Mouse (Mus musculus): Measurements from ENCODE around the gene Slc38a7. TPM values are rescaled to one million over a fixed set of nuclear protein-coding genes. Genes with fewer than 3 reads are reported as not detected.
"Not testable (repeated sequence)": the region's sequence is repeated elsewhere in the genome, so short reads cannot be mapped to it uniquely, and the experiment has no call there.

The Slc38a7 gene
- polyA plus RNA-seq, 1 experiment from 2014 or later, result 19.9 TPM

DNA sequence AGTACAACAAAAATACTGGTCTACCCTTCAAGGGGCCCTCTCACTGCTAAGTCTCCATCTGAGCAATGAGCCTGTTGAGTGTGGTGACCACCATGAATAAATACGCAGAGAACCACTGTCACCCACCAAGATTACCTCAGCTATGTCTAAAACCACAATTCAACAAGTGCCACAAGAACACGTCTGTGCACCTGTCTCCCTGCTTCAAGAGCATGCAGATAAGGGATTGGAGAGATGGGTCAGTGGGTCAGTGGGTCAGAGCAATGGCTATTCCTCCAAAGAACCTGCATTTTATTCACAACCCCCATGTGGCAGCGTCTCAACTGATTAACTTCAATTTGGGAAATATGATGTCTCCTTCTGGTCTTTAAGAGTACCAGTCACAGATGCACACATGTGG lies 53.0 kb downstream of the Slc38a7 start:
- H3K4me1 ChIP-seq, result peaks cover 16% of the 10 kb centered on the region
- no peak overlapping the region for H3K4me3 ChIP-seq
- ATAC-seq (ENCODE audit: low FRiP score, low read depth), result no peak
- no peak overlapping the region for H3K27ac ChIP-seq (replicated peaks)
- H3K36me3 ChIP-seq, result peaks cover 15% of the 10 kb centered on the region; the same call in 1 of the 2 replicates
- no peaks in the 10 kb centered on the region for H3K27me3 ChIP-seq
- no peak overlapping the region for H3K9ac ChIP-seq (replicated peaks)
- H3K9me3 ChIP-seq, result no peaks in the 10 kb centered on the region
- no peak overlapping the region for H3K4me2 ChIP-seq (replicated peaks)
- 91% methylated on average over 3 of the region's 3 CpGs for WGBS

GRCm38 (mm10) chr8:95799891-95800290 lies 53.4 kb downstream of the Slc38a7 start:
- no peak for ATAC-seq (ENCODE audit: low FRiP score, low read depth)
- Histone ChIP-seq H3K4me2 (replicated peaks) (no peak overlapping the region), H3K9ac (replicated peaks) (no peak overlapping the region), H3K27ac (replicated peaks) (no peak overlapping the region), H3K27me3 (no peaks in the 10 kb centered on the region), H3K4me3 (no peak overlapping the region), H3K4me1 (peaks cover 12% of the 10 kb centered on the region), H3K36me3 (peaks cover 15% of the 10 kb centered on the region; the same call in 1 of the 2 replicates), H3K9me3 (no peaks in the 10 kb centered on the region)
- 89% methylated on average over 1 of the region's 1 CpGs for WGBS

DNA sequence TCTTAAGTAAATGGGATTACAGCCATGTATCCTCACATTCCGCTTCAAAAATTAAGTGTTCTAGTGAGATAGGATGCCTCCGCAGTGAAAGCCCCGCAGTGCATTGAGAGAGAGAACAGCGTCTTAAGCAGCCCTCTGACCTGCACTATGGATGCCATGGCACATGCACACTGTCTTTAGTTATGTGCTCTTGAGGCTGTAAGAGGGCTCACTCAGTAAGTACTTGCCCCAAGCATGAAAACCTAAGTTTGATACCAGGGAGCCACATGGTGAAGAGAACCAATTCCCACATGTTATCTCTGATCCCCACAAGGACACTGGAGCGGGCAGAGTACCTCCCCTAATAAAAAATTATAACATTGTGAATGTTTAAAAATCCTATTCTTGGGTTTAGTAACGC lies 54.2 kb downstream of the Slc38a7 start:
- no peak overlapping the region for H3K4me3 ChIP-seq
- peaks cover 7% of the 10 kb centered on the region; the same call in 1 of the 2 replicates for H3K4me1 ChIP-seq
- H3K9ac ChIP-seq (replicated peaks), result no peak overlapping the region
- no peaks in the 10 kb centered on the region for H3K9me3 ChIP-seq
- 95% methylated on average over 6 of the region's 6 CpGs for WGBS
- H3K4me2 ChIP-seq (replicated peaks), result no peak overlapping the region
- H3K27ac ChIP-seq (replicated peaks), result no peak overlapping the region
- peaks cover 11% of the 10 kb centered on the region; the same call in 1 of the 2 replicates for H3K36me3 ChIP-seq
- H3K27me3 ChIP-seq, result no peaks in the 10 kb centered on the region
- no peak for ATAC-seq (ENCODE audit: low FRiP score, low read depth)

DNA sequence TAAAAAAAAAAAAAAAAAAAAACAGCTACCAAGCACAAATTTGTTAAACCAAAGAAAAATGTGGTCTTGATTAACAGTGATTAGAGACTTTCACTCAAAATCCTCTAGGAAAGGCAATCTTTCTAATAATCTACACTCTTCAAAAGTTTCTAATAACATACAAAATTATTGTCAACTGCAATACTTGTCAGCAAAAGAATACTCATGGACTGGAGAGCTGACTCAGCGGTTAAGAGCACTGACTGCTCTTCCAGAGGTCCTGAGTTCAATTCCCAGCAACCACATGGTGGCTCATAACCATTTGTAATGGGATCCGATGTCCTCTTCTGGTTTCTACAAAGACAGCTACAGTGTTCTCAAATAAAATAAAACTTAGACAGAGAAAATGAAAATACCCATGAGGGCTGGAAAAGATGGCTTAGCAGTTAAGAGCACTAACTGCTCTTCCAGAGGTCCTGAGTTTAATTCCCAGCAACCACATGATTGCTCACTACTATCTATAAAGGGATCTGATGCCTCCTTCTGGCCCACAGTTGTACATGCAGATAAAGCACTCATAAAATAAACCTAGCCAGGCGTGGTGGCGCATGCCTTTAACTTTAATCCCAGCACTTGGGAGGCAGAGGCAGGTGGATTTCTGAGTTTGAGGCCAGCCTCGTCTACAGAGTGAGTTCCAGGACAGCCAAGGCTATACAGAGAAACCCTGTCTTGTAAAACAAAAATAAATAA lies 57.8 kb downstream of the Slc38a7 start:
- H3K27me3 ChIP-seq; H3K4me2 ChIP-seq (replicated peaks); H3K4me3 ChIP-seq; H3K4me1 ChIP-seq; H3K9ac ChIP-seq (replicated peaks); H3K27ac ChIP-seq (replicated peaks); H3K36me3 ChIP-seq; ATAC-seq (ENCODE audit: low FRiP score, low read depth); H3K9me3 ChIP-seq: not testable (repeated sequence)
- WGBS, result 95% methylated on average over 5 of the region's 5 CpGs

Other genes with a start within 250 kb of the Slc38a7 start
- gene Gins3, start 220.1 kb downstream of the Slc38a7 start, polyA plus RNA-seq (2016; fragmentation: Nextera tagmentation; extraction: Ambion mirVana), result 20.2 and 21.9 TPM in 2 replicates
- gene Ndrg4, start 176.6 kb downstream of the Slc38a7 start, polyA plus RNA-seq (2016; fragmentation: Nextera tagmentation; extraction: Ambion mirVana), result 75.2 and 77.7 TPM in 2 replicates
- gene Setd6, start 137.7 kb downstream of the Slc38a7 start, polyA plus RNA-seq (2016; fragmentation: Nextera tagmentation; extraction: Ambion mirVana), result 21.0 and 26.3 TPM in 2 replicates
- 88.1 and 94.3 TPM in 2 replicates for gene Cnot1, start 46.1 kb downstream of the Slc38a7 start, polyA plus RNA-seq (2016; fragmentation: Nextera tagmentation; extraction: Ambion mirVana)
- 330 TPM in 2 replicates for gene Sap18b, start 28.2 kb downstream of the Slc38a7 start, polyA plus RNA-seq (2016; fragmentation: Nextera tagmentation; extraction: Ambion mirVana)
- gene Got2, start 35.0 kb upstream of the Slc38a7 start, polyA plus RNA-seq (2016; fragmentation: Nextera tagmentation; extraction: Ambion mirVana), result 164 and 194 TPM in 2 replicates